28 mouse cellular contexts compared by ENCODE assay signal in genomic region chr1:185472730-185473129, GRCm38 (mm10). TPM values are rescaled to one million over a fixed set of nuclear protein-coding genes. Genes with fewer than 3 reads are reported as not detected.
DNase-seq lines count a peak whose midpoint lies in the region; ATAC-seq and TF ChIP-seq lines count a peak whose summit lies in the region.
"Had no signal": no experiment of that assay in that cellular context is flagged by ENCODE, and none has a peak within 500 bp of the region (broad histone marks: within the 10 kb centered on the region; RNA-seq: fewer than 3 reads in every experiment).

No protein-coding gene starts in this region.

- H3K4me1 ChIP-seq in heart, embryonic 10.5 days = peaks cover 31% of the 10 kb centered on the region
- no peaks in the 10 kb centered on the region for H3K4me1 ChIP-seq in stomach, embryonic 15.5 days
- H3K4me1 ChIP-seq in stomach, postnatal 0 days (replicated peaks; ENCODE audit: control insufficient read depth, insufficient read depth) = no peaks in the 10 kb centered on the region
- H3K4me1 ChIP-seq in liver, embryonic 14.5 days (replicated peaks; ENCODE audit: control insufficient read depth in 2 of 2, insufficient read depth in 2 of 2, low read length in 1 of 2) = peaks cover 78% of the 10 kb centered on the region in 2 experiments
- H3K4me1 ChIP-seq: intestine, embryonic 15.5 days had no signal

- no peak overlapping the region for H3K4me2 ChIP-seq in stomach, embryonic 15.5 days
- H3K4me2 ChIP-seq in stomach, postnatal 0 days (replicated peaks; ENCODE audit: low read depth) = no peak overlapping the region
- peak overlapping the region; percentile 69 for H3K4me2 ChIP-seq in liver, embryonic 14.5 days (ENCODE audit: low read depth)
- H3K4me2 ChIP-seq: intestine, embryonic 15.5 days; lung, embryonic 14.5 days had no signal

- ATAC-seq in stomach, embryonic 15.5 days (ENCODE audit: insufficient read depth, low FRiP score, low read depth) = peak; percentile 36; the same call in 1 of the 2 replicates
- ATAC-seq in stomach, postnatal 0 days (ENCODE audit: low FRiP score, low TSS enrichment) = no peak
- peak; percentile 48 for ATAC-seq in liver, embryonic 14.5 days (ENCODE audit: insufficient read depth)
- ATAC-seq: forebrain, embryonic 14.5 days; hindbrain, postnatal 0 days; midbrain, embryonic 16.5 days had no signal

- WGBS in heart, embryonic 10.5 days = 81% methylated on average over 4 of the region's 4 CpGs
- WGBS in stomach, embryonic 15.5 days = 91% methylated on average over 4 of the region's 4 CpGs
- 92% methylated on average over 4 of the region's 4 CpGs for WGBS in stomach, postnatal 0 days
- WGBS in liver, embryonic 14.5 days (ENCODE audit: insufficient replicate concordance) = 55% methylated on average over 4 of the region's 4 CpGs

- no peak overlapping the region for H3K4me3 ChIP-seq in heart, embryonic 10.5 days
- H3K4me3 ChIP-seq in stomach, embryonic 15.5 days (replicated peaks) = no peak overlapping the region
- H3K4me3 ChIP-seq in stomach, postnatal 0 days (ENCODE audit: low read depth, low read length) = no peak overlapping the region
- H3K4me3 ChIP-seq in liver, embryonic 14.5 days (ENCODE audit: insufficient read depth in 1 of 2, low read depth in 2 of 2, low read length in 2 of 2) = no peak overlapping the region; a peak in 1 of 4 replicates
- H3K4me3 ChIP-seq: gastrocnemius, adult 2 months; intestine, embryonic 15.5 days; midbrain, embryonic 10.5 days had no signal

- no peaks in the 10 kb centered on the region for H3K36me3 ChIP-seq in heart, embryonic 10.5 days
- no peaks in the 10 kb centered on the region for H3K36me3 ChIP-seq in stomach, embryonic 15.5 days
- H3K36me3 ChIP-seq in stomach, postnatal 0 days (ENCODE audit: control insufficient read depth, insufficient read depth, low read length) = no peaks in the 10 kb centered on the region
- H3K36me3 ChIP-seq in liver, embryonic 14.5 days (replicated peaks; ENCODE audit: control insufficient read depth, insufficient read depth, low read depth) = peaks cover 10% of the 10 kb centered on the region
- H3K36me3 ChIP-seq: intestine, embryonic 15.5 days; midbrain, embryonic 10.5 days had no signal

- intact Hi-C loops in heart, postnatal 14 days (cut with DNase I) = no loop called here

- peak overlapping the region; percentile 29; the same call in 1 of the 2 replicates for H3K27ac ChIP-seq in heart, embryonic 10.5 days
- no peak overlapping the region for H3K27ac ChIP-seq in stomach, embryonic 15.5 days
- no peak overlapping the region for H3K27ac ChIP-seq in stomach, postnatal 0 days (replicated peaks)
- H3K27ac ChIP-seq in liver, embryonic 14.5 days = peak overlapping the region; percentile 99
- H3K27ac ChIP-seq: gastrocnemius, adult 2 months; hindbrain, postnatal 0 days; intestine, embryonic 15.5 days had no signal

- no peaks in the 10 kb centered on the region for H3K27me3 ChIP-seq in heart, embryonic 10.5 days (ENCODE audit: insufficient read depth, poor library complexity, severe bottlenecking)
- H3K27me3 ChIP-seq in stomach, embryonic 15.5 days (replicated peaks) = no peaks in the 10 kb centered on the region
- H3K27me3 ChIP-seq in stomach, postnatal 0 days (ENCODE audit: control insufficient read depth, insufficient read depth, low read length) = no peaks in the 10 kb centered on the region
- no peaks in the 10 kb centered on the region for H3K27me3 ChIP-seq in liver, embryonic 14.5 days (ENCODE audit: control insufficient read depth, insufficient read depth, low read length)
- H3K27me3 ChIP-seq: intestine, embryonic 15.5 days had no signal

- TF ChIP-seq CTCF in stomach, postnatal 0 days (IDR thresholded peaks at IDR 0.05; ENCODE audit: low read depth) = no peak
- TF ChIP-seq CTCF in liver, embryonic 14.5 days (IDR thresholded peaks at IDR 0.05; ENCODE audit: low read depth) = no peak

- no peak overlapping the region for H3K9ac ChIP-seq in stomach, embryonic 15.5 days
- no peak overlapping the region for H3K9ac ChIP-seq in stomach, postnatal 0 days (ENCODE audit: low read length)
- peak overlapping the region; percentile 51 for H3K9ac ChIP-seq in liver, embryonic 14.5 days (replicated peaks)
- H3K9ac ChIP-seq: intestine, embryonic 15.5 days; lung, embryonic 14.5 days had no signal

- TF ChIP-seq EP300 in stomach, postnatal 0 days (optimal IDR thresholded peaks at IDR 0.05) = no peak
- TF ChIP-seq EP300 in liver, embryonic 14.5 days (IDR thresholded peaks at IDR 0.05; ENCODE audit: low read depth) = peak; percentile 14; the same call in 1 of the 2 replicates

- H3K9me3 ChIP-seq in heart, embryonic 10.5 days = no peaks in the 10 kb centered on the region
- H3K9me3 ChIP-seq in stomach, embryonic 15.5 days = no peaks in the 10 kb centered on the region
- H3K9me3 ChIP-seq in stomach, postnatal 0 days (ENCODE audit: control insufficient read depth, low read length) = no peaks in the 10 kb centered on the region
- no peaks in the 10 kb centered on the region for H3K9me3 ChIP-seq in liver, embryonic 14.5 days (ENCODE audit: control insufficient read depth, low read length)
- H3K9me3 ChIP-seq: G1E; intestine, embryonic 15.5 days; midbrain, embryonic 10.5 days had no signal

- DNase-seq in heart, embryonic 10.5 days (ENCODE audit: low spot score) = no peak
- DNase-seq in heart, postnatal 14 days = no peak
- no peak for DNase-seq in stomach, postnatal 0 days (ENCODE audit: low spot score)
- no peak for DNase-seq in liver, embryonic 14.5 days (ENCODE audit: low read depth in 3 of 3, low spot score in 3 of 3)
- no peak for DNase-seq in MN1 (ENCODE audit: low spot score)
- DNase-seq in thymus, postnatal 4 days = no peak
- DNase-seq: adrenal gland, postnatal 14 days; cerebellum, adult 18-20 months; cerebellum, postnatal 10 days; gastrocnemius, adult 2 months; gastrocnemius, postnatal 36 days; heart, postnatal 10 days; kidney, adult 2 months; kidney, postnatal 4 days; left cerebral cortex, postnatal 4 days; lung, embryonic 14.5 days; lung, postnatal 14 days; right cerebral cortex, postnatal 25 days; thymus, adult 18-20 months; thymus, postnatal 36 days had no signal

RNA-seq across cellular contexts. Expression of gene Slc30a10, which starts 18.1 kb away (rescaled TPM):
- 3.5 and 3.9 TPM in 2 replicates for polyA plus RNA-seq in heart, embryonic 10.5 days (2016; fragmentation: Nextera tagmentation; extraction: Ambion mirVana)
- total RNA-seq in heart, postnatal 14 days (2021) = not detected
- polyA plus RNA-seq in stomach, embryonic 15.5 days (2015; fragmentation: Nextera tagmentation; extraction: Ambion mirVana) = 1.4 and 1.6 TPM in 2 replicates
- 0.01 and 0.06 TPM in 2 replicates for polyA plus RNA-seq in stomach, postnatal 0 days (2015; fragmentation: Nextera tagmentation; extraction: Ambion mirVana)
- polyA plus RNA-seq in liver, embryonic 14.5 days (2012; rRNA removed) = 19.5 and 21.2 TPM in 2 replicates
- polyA plus RNA-seq in liver, embryonic 14.5 days (2014; fragmentation: Nextera tagmentation; extraction: Ambion mirVana) = 13.3 and 14.9 TPM in 2 replicates
- total RNA-seq: gastrocnemius, adult 2 months; gastrocnemius, postnatal 36 days; heart, postnatal 10 days; neutrophil, adult 5-6 weeks had no signal
- polyA plus RNA-seq: kidney, adult 2 months had no signal

Comparison
In these comparisons a context has a peak if more than half of its experiments do, and no peak if none do; other contexts are left out.
1. H3K27ac ChIP-seq: peak in heart, embryonic 10.5 days (single experiment) and liver, embryonic 14.5 days (single experiment); none in stomach, embryonic 15.5 days (single experiment) and stomach, postnatal 0 days (single experiment).